Mouse (Mus musculus): Measurements from ENCODE around the gene Naaladl2. TPM values are rescaled to one million over a fixed set of nuclear protein-coding genes. Genes with fewer than 3 reads are reported as not detected.
"Not testable (repeated sequence)": the region's sequence is repeated elsewhere in the genome, so short reads cannot be mapped to it uniquely, and the experiment has no call there.

Naaladl2 gene
- total RNA-seq, 2 experiments from 2014 or later = 3.6 to 3.8 TPM

- DNase-seq (ENCODE audit: low spot score in 2 of 2) = no peak
Measured at GRCm38 (mm10) chr3:24463941-24464340, 680.1 kb downstream of the Naaladl2 start.

GRCm38 (mm10) chr3:24440621-24441020 is 703.4 kb downstream of the Naaladl2 start:
- peak; percentile 8 to 24 for DNase-seq (ENCODE audit: low spot score in 2 of 2)
- intact Hi-C loops (cut with DNase I) = no loop called here

More at GRCm38 (mm10) chr3:24463941-24464340, 680.1 kb downstream of the Naaladl2 start:
- intact Hi-C loops (cut with DNase I) = no loop called here

GRCm38 (mm10) chr3:24432761-24433160 is 711.3 kb downstream of the Naaladl2 start:
- DNase-seq (ENCODE audit: low spot score in 2 of 2) = no peak
- intact Hi-C loops (cut with DNase I) = no loop called here

GRCm38 (mm10) chr3:24391737-24392136 is 752.3 kb downstream of the Naaladl2 start:
- intact Hi-C loops (cut with DNase I) = no loop called here
- DNase-seq (ENCODE audit: low spot score in 2 of 2) = no peak

GRCm38 (mm10) chr3:24391311-24391710 is 752.8 kb downstream of the Naaladl2 start:
- DNase-seq (ENCODE audit: low spot score in 2 of 2) = no peak
- intact Hi-C loops (cut with DNase I) = no loop called here

- no peak for DNase-seq (ENCODE audit: low spot score in 2 of 2)
- intact Hi-C loops (cut with DNase I) = no loop called here
Measured at GRCm38 (mm10) chr3:24355010-24355409, 789.1 kb downstream of the Naaladl2 start.

GRCm38 (mm10) chr3:24321489-24322405 is 822.3 kb downstream of the Naaladl2 start:
- DNase-seq (ENCODE audit: low spot score in 2 of 2) = no peak
- intact Hi-C loops (cut with DNase I) = no loop called here

- DNase-seq (ENCODE audit: low spot score in 2 of 2) = no peak
- intact Hi-C loops (cut with DNase I) = no loop called here
Measured at GRCm38 (mm10) chr3:24314658-24315297, 829.3 kb downstream of the Naaladl2 start.

GRCm38 (mm10) chr3:24225418-24225817 is 918.6 kb downstream of the Naaladl2 start:
- DNase-seq (ENCODE audit: low spot score in 2 of 2) = no peak
- intact Hi-C loops (cut with DNase I) = no loop called here

- intact Hi-C loops (cut with DNase I) = no loop called here
Measured at GRCm38 (mm10) chr3:24217476-24217875, 926.6 kb downstream of the Naaladl2 start.

GRCm38 (mm10) chr3:24166531-24166930 is 977.5 kb downstream of the Naaladl2 start:
- intact Hi-C loops (cut with DNase I) = no loop called here
- DNase-seq (ENCODE audit: low spot score in 2 of 2) = no peak

More at GRCm38 (mm10) chr3:24217476-24217875, 926.6 kb downstream of the Naaladl2 start:
- DNase-seq (ENCODE audit: low spot score in 2 of 2) = no peak

- DNase-seq (ENCODE audit: low spot score in 2 of 2) = no peak
- intact Hi-C loops (cut with DNase I) = no loop called here
Measured at GRCm38 (mm10) chr3:24163992-24164391, 980.1 kb downstream of the Naaladl2 start.

GRCm38 (mm10) chr3:24151086-24151815 is 992.8 kb downstream of the Naaladl2 start:
- intact Hi-C loops (cut with DNase I); DNase-seq (ENCODE audit: low spot score in 2 of 2): not testable (repeated sequence)

GRCm38 (mm10) chr3:24142808-24143207 is 1001.3 kb downstream of the Naaladl2 start:
- intact Hi-C loops (cut with DNase I) = no loop called here
- DNase-seq (ENCODE audit: low spot score in 2 of 2) = no peak

- intact Hi-C loops (cut with DNase I) = no loop called here
- DNase-seq (ENCODE audit: low spot score in 2 of 2) = no peak
Measured at GRCm38 (mm10) chr3:24138002-24138401, 1006.1 kb downstream of the Naaladl2 start.

- intact Hi-C loops (cut with DNase I) = no loop called here
- DNase-seq (ENCODE audit: low spot score in 2 of 2) = no peak
Measured at GRCm38 (mm10) chr3:24126200-24126599, 1017.9 kb downstream of the Naaladl2 start.

- no peak for DNase-seq (ENCODE audit: low spot score in 2 of 2)
- intact Hi-C loops (cut with DNase I) = no loop called here
Measured at GRCm38 (mm10) chr3:24124034-24124433, 1020.0 kb downstream of the Naaladl2 start.

- no peak for DNase-seq (ENCODE audit: low spot score in 2 of 2)
- intact Hi-C loops (cut with DNase I) = no loop called here
Measured at GRCm38 (mm10) chr3:24118136-24118535, 1025.9 kb downstream of the Naaladl2 start.

GRCm38 (mm10) chr3:24114849-24115248 is 1029.2 kb downstream of the Naaladl2 start:
- intact Hi-C loops (cut with DNase I) = no loop called here
- DNase-seq (ENCODE audit: low spot score in 2 of 2) = no peak

- DNase-seq (ENCODE audit: low spot score in 2 of 2) = no peak
- intact Hi-C loops (cut with DNase I) = no loop called here
Measured at GRCm38 (mm10) chr3:24113360-24113759, 1030.7 kb downstream of the Naaladl2 start.
